In genomic region chr9:121791206-121791605, GRCm38 (mm10) we compare ENCODE assay signal across 9 mouse cellular contexts. TPM values are rescaled to one million over a fixed set of nuclear protein-coding genes. Genes with fewer than 3 reads are reported as not detected.
DNase-seq lines count a peak whose midpoint lies in the region; ATAC-seq and TF ChIP-seq lines count a peak whose summit lies in the region.
"Had no signal": no experiment of that assay in that cellular context is flagged by ENCODE, and none has a peak within 500 bp of the region (broad histone marks: within the 10 kb centered on the region; RNA-seq: fewer than 3 reads in every experiment).

No protein-coding gene starts in this region.

- no peaks in the 10 kb centered on the region for H3K36me3 ChIP-seq in midbrain, embryonic 11.5 days (ENCODE audit: control insufficient read depth, insufficient read depth, low read length)
- no peaks in the 10 kb centered on the region for H3K36me3 ChIP-seq in midbrain, embryonic 16.5 days (ENCODE audit: control insufficient read depth, insufficient read depth, low read length)
- H3K36me3 ChIP-seq in liver, adult 2 months (ENCODE audit: control insufficient read depth, insufficient read depth, low read length) = no peaks in the 10 kb centered on the region
- H3K36me3 ChIP-seq: limb, embryonic 15.5 days had no signal

- no peak for TF ChIP-seq POLR2A in liver, adult 2 months (IDR thresholded peaks at IDR 0.05; ENCODE audit: extremely low read depth, insufficient read depth, low read length)

- no peaks in the 10 kb centered on the region for H3K9me3 ChIP-seq in midbrain, embryonic 11.5 days (ENCODE audit: control insufficient read depth, low read length)
- H3K9me3 ChIP-seq in midbrain, embryonic 16.5 days (replicated peaks; ENCODE audit: control insufficient read depth, low read length, poor library complexity, severe bottlenecking) = no peaks in the 10 kb centered on the region
- H3K9me3 ChIP-seq: limb, embryonic 15.5 days had no signal

- H3K27ac ChIP-seq in midbrain, embryonic 11.5 days (ENCODE audit: low read depth, low read length) = no peak overlapping the region
- no peak overlapping the region for H3K27ac ChIP-seq in midbrain, embryonic 16.5 days (ENCODE audit: low read length)
- H3K27ac ChIP-seq in liver, adult 2 months (replicated peaks; ENCODE audit: insufficient read depth, low read depth, low read length) = no peak overlapping the region
- H3K27ac ChIP-seq: limb, embryonic 15.5 days had no signal

- 0 out of 2 replicates have a peak, but pooled peaks have one; percentile 14 for ATAC-seq in midbrain, embryonic 11.5 days (ENCODE audit: low FRiP score)
- no peak for ATAC-seq in midbrain, embryonic 16.5 days

- no peak overlapping the region for H3K9ac ChIP-seq in midbrain, embryonic 11.5 days (ENCODE audit: low read length)
- H3K9ac ChIP-seq in midbrain, embryonic 16.5 days (ENCODE audit: low read depth, low read length) = no peak overlapping the region
- no peak overlapping the region for H3K9ac ChIP-seq in liver, adult 2 months (ENCODE audit: low read depth, low read length)
- H3K9ac ChIP-seq: limb, embryonic 15.5 days had no signal

- WGBS in midbrain, embryonic 11.5 days = 25% methylated on average over 5 of the region's 5 CpGs
- 13% methylated on average over 5 of the region's 5 CpGs for WGBS in midbrain, embryonic 16.5 days
- WGBS in liver, adult 2 months = 20% methylated on average over 5 of the region's 5 CpGs

- TF ChIP-seq CTCF in liver, adult 2 months (IDR thresholded peaks at IDR 0.05; ENCODE audit: low read depth, low read length) = no peak

- no peak overlapping the region for H3K4me3 ChIP-seq in midbrain, embryonic 11.5 days (ENCODE audit: low read depth, low read length)
- no peak overlapping the region for H3K4me3 ChIP-seq in midbrain, embryonic 16.5 days (ENCODE audit: low read depth, low read length)
- H3K4me3 ChIP-seq in liver, adult 2 months (ENCODE audit: insufficient read depth, low read depth, low read length) = no peak overlapping the region
- H3K4me3 ChIP-seq: limb, embryonic 15.5 days had no signal

- no peaks in the 10 kb centered on the region for H3K27me3 ChIP-seq in midbrain, embryonic 11.5 days (ENCODE audit: control insufficient read depth, insufficient read depth, low read length)
- H3K27me3 ChIP-seq in midbrain, embryonic 16.5 days (ENCODE audit: control insufficient read depth, insufficient read depth, low read depth, low read length) = no peaks in the 10 kb centered on the region
- H3K27me3 ChIP-seq in liver, adult 2 months (ENCODE audit: control insufficient read depth, insufficient read depth, low read length) = no peaks in the 10 kb centered on the region

- H3K4me1 ChIP-seq in midbrain, embryonic 11.5 days (ENCODE audit: control insufficient read depth, insufficient read depth, low read length) = no peaks in the 10 kb centered on the region
- H3K4me1 ChIP-seq in midbrain, embryonic 16.5 days (ENCODE audit: control insufficient read depth, insufficient read depth, low read length) = 0 out of 2 replicates have a peak, but pooled peaks cover 2% of the 10 kb centered on the region
- peaks cover 7% of the 10 kb centered on the region; the same call in 1 of the 2 replicates for H3K4me1 ChIP-seq in liver, adult 2 months (ENCODE audit: control insufficient read depth, insufficient read depth, low read length)

- no peaks in the 10 kb centered on the region for H3K79me2 ChIP-seq in liver, adult 2 months (ENCODE audit: control insufficient read depth, insufficient read depth, low read length)

- no peak overlapping the region for H3K4me2 ChIP-seq in midbrain, embryonic 11.5 days
- no peak overlapping the region for H3K4me2 ChIP-seq in midbrain, embryonic 16.5 days (ENCODE audit: low read length)
- H3K4me2 ChIP-seq: limb, embryonic 15.5 days had no signal

- DNase-seq in midbrain, embryonic 11.5 days (ENCODE audit: low spot score, missing footprints) = peak; percentile 89
- DNase-seq in brain, adult 2 months (ENCODE audit: low read depth, low spot score) = peak; percentile 91
- DNase-seq in forelimb bud, embryonic 11.5 days (ENCODE audit: low read depth, low spot score) = peak; percentile 73
- peak; percentile 89 for DNase-seq in heart, postnatal 4 days
- peak; percentile 9 for DNase-seq in liver, adult 2 months (ENCODE audit: extremely low read depth, low read depth, low spot score)
- DNase-seq in ovary, postnatal 10 days (ENCODE audit: low spot score) = peak; percentile 61
- no peak for DNase-seq in frontal cortex, postnatal 36 days (ENCODE audit: low spot score in 2 of 2)

RNA-seq across cellular contexts. Expression of gene Hhatl, which starts 1.1 kb away (rescaled TPM):
- not detected in 2 replicates for polyA plus RNA-seq in midbrain, embryonic 11.5 days (2014; fragmentation: Nextera tagmentation; extraction: Ambion mirVana)
- 0.16 TPM in 1 of 2 replicates, not detected in the other for polyA plus RNA-seq in midbrain, embryonic 16.5 days (2015; fragmentation: Nextera tagmentation; extraction: Ambion mirVana)
- 10 to 100 TPM; 72.5 to 84.4 TPM for total RNA-seq in heart, postnatal 4 days (2021)
- total RNA-seq in liver, adult 2 months (2014; rRNA removed) = 0.07 TPM in 1 of 2 replicates, not detected in the other
- polyA plus RNA-seq in liver, adult 2 months (2012; rRNA removed) = not detected in 2 replicates

RNA-seq across cellular contexts. Expression of gene Klhl40, which starts 13.8 kb away (rescaled TPM):
- polyA plus RNA-seq in midbrain, embryonic 11.5 days (2014; fragmentation: Nextera tagmentation; extraction: Ambion mirVana) = 0.11 and 0.16 TPM in 2 replicates
- 1.5 and 1.6 TPM in 2 replicates for polyA plus RNA-seq in midbrain, embryonic 16.5 days (2015; fragmentation: Nextera tagmentation; extraction: Ambion mirVana)
- 10 to 100 TPM; 14.1 to 15.4 TPM for total RNA-seq in heart, postnatal 4 days (2021)
- total RNA-seq in liver, adult 2 months (2014; rRNA removed) = 0.18 TPM in 1 of 2 replicates, not detected in the other
- not detected in 2 replicates for polyA plus RNA-seq in liver, adult 2 months (2012; rRNA removed)

RNA-seq across cellular contexts. Expression of gene Zfp651, which starts 32.1 kb away (rescaled TPM):
- 5.0 and 5.9 TPM in 2 replicates for polyA plus RNA-seq in midbrain, embryonic 11.5 days (2014; fragmentation: Nextera tagmentation; extraction: Ambion mirVana)
- polyA plus RNA-seq in midbrain, embryonic 16.5 days (2015; fragmentation: Nextera tagmentation; extraction: Ambion mirVana) = 21.1 and 23.6 TPM in 2 replicates
- 10 to 100 TPM; 75.6 to 81.6 TPM for total RNA-seq in heart, postnatal 4 days (2021)
- 0.27 and 0.37 TPM in 2 replicates for total RNA-seq in liver, adult 2 months (2014; rRNA removed)
- 0.62 and 1.2 TPM in 2 replicates for polyA plus RNA-seq in liver, adult 2 months (2012; rRNA removed)

RNA-seq across cellular contexts. Expression of gene Ccdc13, which starts 48.1 kb away (rescaled TPM):
- 1.5 and 2.0 TPM in 2 replicates for polyA plus RNA-seq in midbrain, embryonic 11.5 days (2014; fragmentation: Nextera tagmentation; extraction: Ambion mirVana)
- polyA plus RNA-seq in midbrain, embryonic 16.5 days (2015; fragmentation: Nextera tagmentation; extraction: Ambion mirVana) = 5.1 and 6.8 TPM in 2 replicates
- total RNA-seq in heart, postnatal 4 days (2021) = not detected
- total RNA-seq in liver, adult 2 months (2014; rRNA removed) = not detected in 2 replicates
- not detected in 2 replicates for polyA plus RNA-seq in liver, adult 2 months (2012; rRNA removed)

Comparison
In these comparisons a context has a peak if more than half of its experiments do, and no peak if none do; other contexts are left out.
1. DNase-seq: peak in midbrain, embryonic 11.5 days (single experiment), brain, adult 2 months (single experiment), forelimb bud, embryonic 11.5 days (single experiment), heart, postnatal 4 days (single experiment), liver, adult 2 months (single experiment) and ovary, postnatal 10 days (single experiment); none in frontal cortex, postnatal 36 days (0 of 2).